Mouse (Mus musculus): Measurements from ENCODE around the gene Klk1b3. TPM values are rescaled to one million over a fixed set of nuclear protein-coding genes. Genes with fewer than 3 reads are reported as not detected.
"Not testable (repeated sequence)": the region's sequence is repeated elsewhere in the genome, so short reads cannot be mapped to it uniquely, and the experiment has no call there.

Klk1b3 gene
- total RNA-seq (2014; fragmentation: Nextera tagmentation) (not detected in 2 replicates), total RNA-seq (2017) (not detected in 2 replicates)

- no peak for ATAC-seq (replicated peaks; ENCODE audit: poor library complexity, severe bottlenecking)
These were observed at the start of gene Klk1b3 for GRCm38 (mm10) chr7:44197891-44198290. Gene Klk1b3 (plus strand): TSS chr7:44198191.

- no peak for ATAC-seq (replicated peaks; ENCODE audit: poor library complexity, severe bottlenecking)
These were observed 18.5 kb upstream of the Klk1b3 start for GRCm38 (mm10) chr7:44179299-44180045.

- not testable (repeated sequence) for ATAC-seq (replicated peaks; ENCODE audit: poor library complexity, severe bottlenecking)
These were observed 11.5 kb upstream of the Klk1b3 start for GRCm38 (mm10) chr7:44186516-44186915.

- not testable (repeated sequence) for ATAC-seq (replicated peaks; ENCODE audit: poor library complexity, severe bottlenecking)
These were observed 10.1 kb upstream of the Klk1b3 start, which contains the start of gene Klk1b24 for GRCm38 (mm10) chr7:44187936-44188335. Gene Klk1b24 (plus strand): TSS chr7:44188236.

- not testable (repeated sequence) for ATAC-seq (replicated peaks; ENCODE audit: poor library complexity, severe bottlenecking)
These were observed 4.5 kb upstream of the Klk1b3 start for GRCm38 (mm10) chr7:44193466-44193865.

- not testable (repeated sequence) for ATAC-seq (replicated peaks; ENCODE audit: poor library complexity, severe bottlenecking)
These were observed 9.1 kb downstream of the Klk1b3 start, which contains the start of gene Klk1b4 for GRCm38 (mm10) chr7:44207135-44207534. Gene Klk1b4 (plus strand): TSS chr7:44207435.

GRCm38 (mm10) chr7:44208307-44208706 is 10.3 kb downstream of the Klk1b3 start:
- ATAC-seq (replicated peaks; ENCODE audit: poor library complexity, severe bottlenecking), result no peak

GRCm38 (mm10) chr7:44215645-44216044 is 17.7 kb downstream of the Klk1b3 start, which contains the start of gene Klk1b5:
Gene Klk1b5 (plus strand): TSS chr7:44215945.
- no peak for ATAC-seq (replicated peaks; ENCODE audit: poor library complexity, severe bottlenecking)

GRCm38 (mm10) chr7:44221601-44222000 is 23.6 kb downstream of the Klk1b3 start:
- ATAC-seq (replicated peaks; ENCODE audit: poor library complexity, severe bottlenecking), result not testable (repeated sequence)

GRCm38 (mm10) chr7:44222335-44222734 is 24.3 kb downstream of the Klk1b3 start:
- not testable (repeated sequence) for ATAC-seq (replicated peaks; ENCODE audit: poor library complexity, severe bottlenecking)

GRCm38 (mm10) chr7:44225076-44225475 is 27.1 kb downstream of the Klk1b3 start, which contains the start of gene Klk1:
Gene Klk1 (plus strand): TSS chr7:44225360.
- ATAC-seq (replicated peaks; ENCODE audit: poor library complexity, severe bottlenecking), result no peak

GRCm38 (mm10) chr7:44235909-44236308 is 37.9 kb downstream of the Klk1b3 start, which contains the start of gene Gm36864:
Gene Gm36864 (plus strand): TSS chr7:44236177.
- no peak for ATAC-seq (replicated peaks; ENCODE audit: poor library complexity, severe bottlenecking)

GRCm38 (mm10) chr7:44239913-44240312 is 41.9 kb downstream of the Klk1b3 start:
- ATAC-seq (replicated peaks; ENCODE audit: poor library complexity, severe bottlenecking), result no peak

GRCm38 (mm10) chr7:44240712-44241111 is 42.7 kb downstream of the Klk1b3 start:
- ATAC-seq (replicated peaks; ENCODE audit: poor library complexity, severe bottlenecking), result no peak

- ATAC-seq (replicated peaks; ENCODE audit: poor library complexity, severe bottlenecking), result no peak
These were observed 43.2 kb downstream of the Klk1b3 start for GRCm38 (mm10) chr7:44241163-44241562.

- ATAC-seq (replicated peaks; ENCODE audit: poor library complexity, severe bottlenecking), result no peak
These were observed 46.1 kb downstream of the Klk1b3 start for GRCm38 (mm10) chr7:44244080-44244479.

GRCm38 (mm10) chr7:44246055-44246983 is 48.3 kb downstream of the Klk1b3 start, which contains the start of the genes 1700028J19Rik and 2410002F23Rik:
Gene 1700028J19Rik (minus strand): TSS chr7:44246695.
Gene 2410002F23Rik (plus strand): TSS chr7:44246722.
- peak; percentile 85 for ATAC-seq (replicated peaks; ENCODE audit: poor library complexity, severe bottlenecking)

- ATAC-seq (replicated peaks; ENCODE audit: poor library complexity, severe bottlenecking), result peak; percentile 33
These were observed 49.0 kb downstream of the Klk1b3 start for GRCm38 (mm10) chr7:44246984-44247470.

GRCm38 (mm10) chr7:44247971-44248370 is 50.0 kb downstream of the Klk1b3 start:
- no peak for ATAC-seq (replicated peaks; ENCODE audit: poor library complexity, severe bottlenecking)

GRCm38 (mm10) chr7:44249248-44249647 is 51.3 kb downstream of the Klk1b3 start:
- ATAC-seq (replicated peaks; ENCODE audit: poor library complexity, severe bottlenecking), result no peak

All from granulocyte monocyte progenitor cell, adult 5-6 weeks (primary cell).